Mouse (Mus musculus) E14TG2a.4 (cell line): Measurements from ENCODE around the gene Minos1.

Experiments used
- CTCF ChIP-seq: conservative IDR thresholded peaks from 2 replicates; pipeline ENCODE4 v1.5.1; 2014; ENCODE audit warnings: low read length
- POU5F1 ChIP-seq: IDR thresholded peaks from 2 replicates; pipeline ENCODE4 v1.6.1; 2014; ENCODE audit warnings: low read length, borderline replicate concordance

GRCm38 (mm10) chr4:139179731-139180625 is 49.1 kb upstream of the Minos1 start:
- TF ChIP-seq CTCF (no peak), POU5F1 (no peak)
